Mouse (Mus musculus) CH12.LX (cell line): ENCODE measurements around the gene Ccdc171. TPM values are rescaled to one million over a fixed set of nuclear protein-coding genes. Genes with fewer than 3 reads are reported as not detected.
"Not testable (repeated sequence)": the region's sequence is repeated elsewhere in the genome, so short reads cannot be mapped to it uniquely, and the experiment has no call there.

Experiments
- DNase-seq: peaks from one replicate; pipeline ENCODE4 v3.0.0-alpha.2; 2013; ENCODE audit errors: extremely low read depth
- H3K27ac ChIP-seq: 2 replicates; pipeline ENCODE4 v1.5.1; 2012; ENCODE audit warnings: low read depth, mild to moderate bottlenecking, control low read depth, moderate library complexity; ENCODE audit not compliant: insufficient read depth
- H3K27me3 ChIP-seq: replicated peaks from 2 replicates; pipeline ENCODE3; 2012; ENCODE audit warnings: inconsistent platforms
- H3K36me3 ChIP-seq, 2 experiments: replicated peaks in 1 of 2; 2 replicates each; pipeline versions ENCODE3 to v1.6.1; 2012; ENCODE audit warnings: inconsistent platforms in 1 of 2, low read length in 1 of 2, mild to moderate bottlenecking in 1 of 2, mixed read lengths in 1 of 2, moderate library complexity in 1 of 2; ENCODE audit not compliant: control insufficient read depth in 1 of 2, insufficient read depth in 1 of 2
- H3K4me1 ChIP-seq, 2 experiments: 2 replicates each; pipeline ENCODE4 v1.6.1; 2012; ENCODE audit warnings: inconsistent platforms in 1 of 2, moderate library complexity in 1 of 2; ENCODE audit not compliant: insufficient read depth in 2 of 2, control insufficient read depth in 1 of 2
- H3K4me2 ChIP-seq: 2 replicates; pipeline ENCODE4 v1.6.1; 2012; ENCODE audit warnings: low read depth, mild to moderate bottlenecking, control low read depth; ENCODE audit not compliant: poor library complexity, insufficient read depth, severe bottlenecking
- H3K4me3 ChIP-seq, 3 experiments: fragments of 150-350 bp in 1 of 3; sonication (generic) in 1 of 3; replicated peaks in 1 of 3; 2 replicates each; pipeline versions ENCODE3 to v1.5.1; 2011 to 2012; ENCODE audit warnings: low read depth in 2 of 3, low read length in 2 of 3, mild to moderate bottlenecking in 2 of 3, moderate library complexity in 2 of 3, control low read depth in 1 of 3, improper control_type of control experiment in 1 of 3, inconsistent platforms in 1 of 3, mixed read lengths in 1 of 3; ENCODE audit not compliant: poor library complexity in 1 of 3
- H3K79me2 ChIP-seq: replicated peaks from 2 replicates; pipeline ENCODE4 v1.6.1; 2012; ENCODE audit warnings: mild to moderate bottlenecking, moderate library complexity; ENCODE audit not compliant: control insufficient read depth, poor library complexity, insufficient read depth, severe bottlenecking; ENCODE audit errors: extremely low read depth
- H3K9ac ChIP-seq: 2 replicates; pipeline ENCODE4 v1.6.1; 2012; ENCODE audit warnings: low read depth, mild to moderate bottlenecking, control low read depth, moderate library complexity; ENCODE audit not compliant: insufficient read depth
- H3K9me3 ChIP-seq: replicated peaks from 2 replicates; pipeline ENCODE3; 2012; ENCODE audit warnings: low read length, inconsistent platforms, mixed read lengths
- BHLHE40 ChIP-seq: IDR thresholded peaks from 2 replicates; pipeline ENCODE4 v1.6.1; 2011; ENCODE audit warnings: mild to moderate bottlenecking, low read depth, low read length, improper control_type of control experiment
- CHD1 ChIP-seq: IDR thresholded peaks from 2 replicates; pipeline ENCODE4 v1.6.1; 2012; ENCODE audit warnings: low read depth, low read length, improper control_type of control experiment, inconsistent platforms
- CTCF ChIP-seq, 2 experiments: IDR thresholded peaks in 1 of 2; conservative IDR thresholded peaks in 1 of 2; 2 replicates each; pipeline ENCODE4 v1.5.1; 2011 to 2012; ENCODE audit warnings: low read depth in 2 of 2, low read length in 2 of 2, improper control_type of control experiment in 1 of 2, inconsistent platforms in 1 of 2, mild to moderate bottlenecking in 1 of 2, moderate library complexity in 1 of 2
- ETS1 ChIP-seq: conservative IDR thresholded peaks from 2 replicates; pipeline ENCODE4 v1.6.1; 2012; ENCODE audit warnings: low read depth, mild to moderate bottlenecking, inconsistent platforms, low read length, improper control_type of control experiment, moderate library complexity
- HCFC1 ChIP-seq: IDR thresholded peaks from 2 replicates; pipeline ENCODE4 v1.6.1; 2012; ENCODE audit warnings: low read depth, mild to moderate bottlenecking, inconsistent platforms, low read length, improper control_type of control experiment
- JUN ChIP-seq: IDR thresholded peaks from 2 replicates; pipeline ENCODE4 v1.6.1; 2011; ENCODE audit warnings: low read depth, mild to moderate bottlenecking, low read length, improper control_type of control experiment, moderate library complexity; ENCODE audit not compliant: insufficient read depth
- JUND ChIP-seq: conservative IDR thresholded peaks from 2 replicates; pipeline ENCODE4 v1.6.1; 2011; ENCODE audit warnings: low read depth, low read length, improper control_type of control experiment
- KAT2A ChIP-seq: IDR thresholded peaks from 2 replicates; pipeline ENCODE4 v1.6.1; 2012; ENCODE audit warnings: low read length, improper control_type of control experiment, inconsistent platforms; ENCODE audit not compliant: insufficient replicate concordance
- MXI1 ChIP-seq: IDR thresholded peaks from 2 replicates; pipeline ENCODE4 v1.6.1; 2011; ENCODE audit warnings: mild to moderate bottlenecking, low read depth, low read length, improper control_type of control experiment
- MYC ChIP-seq: IDR thresholded peaks from 2 replicates; pipeline ENCODE4 v1.6.1; 2011; ENCODE audit warnings: low read depth, mild to moderate bottlenecking, improper control_type of control experiment, low read length
- PAX5 ChIP-seq: IDR thresholded peaks from 2 replicates; pipeline ENCODE4 v1.6.1; 2012; ENCODE audit warnings: low read length, inconsistent platforms, mixed read lengths
- POLR2A ChIP-seq: IDR thresholded peaks from 2 replicates; pipeline ENCODE4 v1.6.1; 2011; ENCODE audit warnings: low read depth, mild to moderate bottlenecking, improper control_type of control experiment, low read length
- RAD21 ChIP-seq: IDR thresholded peaks from 2 replicates; pipeline ENCODE4 v1.6.1; 2011; ENCODE audit warnings: low read depth, mild to moderate bottlenecking, low read length, improper control_type of control experiment, moderate library complexity
- SMC3 ChIP-seq: IDR thresholded peaks from 2 replicates; pipeline ENCODE4 v1.6.1; 2011; ENCODE audit warnings: low read depth, low read length, improper control_type of control experiment
- TBP ChIP-seq: conservative IDR thresholded peaks from 2 replicates; pipeline ENCODE4 v1.6.1; 2011; ENCODE audit warnings: low read depth, low read length, improper control_type of control experiment
- dilution Hi-C: fragments of 300-500 bp; cut with MboI; formaldehyde crosslinking; loops from 2 replicates; pipeline ENCODE4 v1.14.3; 2020; ENCODE audit warnings: low sequenced_read_pairs; ENCODE audit not compliant: extremely low pct_unique_long_range_greater_than_20kb, extremely low pct_ligation_motif_present
- in situ Hi-C: fragments of 300-500 bp; cut with MboI; formaldehyde crosslinking; loops from 3 replicates; pipeline ENCODE4 v1.14.3; 2019; ENCODE audit warnings: low sequenced_read_pairs, low pct_ligation_motif_present, low pct_unique_long_range_greater_than_20kb, mixed read lengths
- polyA plus RNA-seq: library from polyadenylated mRNA; unstranded; fragments of >175 nt; gene quantifications from 2 replicates; pipeline ENCODE4 v1.2.1, GENCODE M21; 2012; ENCODE audit warnings: low read depth; ENCODE audit not compliant: insufficient read length
- total RNA-seq, 2 experiments: library from RNA; depleted of rRNA; stranded (reverse); fragments of 300-350 nt in 1 of 2; fragments of >200 nt in 1 of 2; gene quantifications; 2 replicates each; pipeline ENCODE4 v1.2.3; 2012 to 2014

Gene Ccdc171
- total and polyA plus RNA-seq, 3 experiments, result 0.93 to 2.2 (median 1.5) TPM

DNA sequence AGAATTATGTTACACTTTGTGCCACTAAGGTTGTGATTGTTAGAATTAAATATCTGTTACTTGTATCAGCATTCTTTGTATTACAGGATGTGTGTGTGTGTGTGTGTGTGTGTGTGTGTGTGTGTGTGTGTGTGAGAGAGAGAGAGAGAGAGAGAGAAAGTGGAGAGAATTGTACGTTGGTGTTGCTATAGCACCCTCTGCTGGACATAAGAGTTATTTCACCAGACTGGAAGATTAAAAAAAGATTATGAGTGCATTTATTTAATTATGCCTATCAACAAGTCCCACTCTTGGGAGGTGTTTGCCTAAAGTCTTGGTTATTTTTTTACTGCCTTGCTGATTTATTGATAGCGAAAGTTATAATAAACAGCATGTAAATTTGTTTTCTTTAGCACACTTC is 71.1 kb downstream of the Ccdc171 start:
- dilution Hi-C loops, result no loop called here
- DNase-seq, result peak; percentile 27
- TF ChIP-seq SMC3, result no peak
- TF ChIP-seq JUN, result no peak
- no peak for TF ChIP-seq MXI1
- TF ChIP-seq RAD21, result peak; percentile 57
- no peak for TF ChIP-seq HCFC1
- no peak for TF ChIP-seq POLR2A
- no peak for TF ChIP-seq TBP
- TF ChIP-seq CHD1, result no peak
- no peak for TF ChIP-seq BHLHE40
- peak; percentile 15 to 70; a peak in 2 of 4 replicates for TF ChIP-seq CTCF (conservative IDR thresholded peaks at IDR 0.05 in 1 of 2, IDR thresholded peaks at IDR 0.05 in 1 of 2; ENCODE audit: low read depth in 2 of 2, low read length in 2 of 2)
- TF ChIP-seq PAX5, result no peak
- no peak for TF ChIP-seq MYC
- no peak for TF ChIP-seq JUND
- no peak for TF ChIP-seq KAT2A

DNA sequence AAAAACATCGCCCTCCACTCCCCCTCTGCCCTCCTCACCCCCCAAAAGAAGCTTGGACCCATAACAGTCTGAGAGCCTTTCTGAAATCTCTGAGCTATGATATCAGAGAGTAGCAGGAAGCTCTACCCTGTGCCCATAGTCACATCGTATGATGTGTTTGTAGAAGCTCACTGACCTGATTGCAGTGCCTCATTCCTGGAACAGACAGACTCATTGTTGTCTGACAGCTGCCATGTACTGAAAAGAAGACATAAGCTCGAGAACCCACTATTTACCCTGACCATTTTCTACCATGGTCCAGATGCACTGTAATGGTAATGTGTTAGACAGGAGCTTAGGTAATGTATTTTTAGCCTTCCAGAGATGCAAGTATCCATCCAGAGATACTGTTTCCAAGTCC is 85.8 kb downstream of the Ccdc171 start:
- H3K9ac ChIP-seq, result no peak overlapping the region
- in situ Hi-C loops, result no loop called here

More for the DNA sequence above, 71.1 kb downstream of the Ccdc171 start:
- no peak overlapping the region for H3K9ac ChIP-seq
- H3K9me3 ChIP-seq, result no peaks in the 10 kb centered on the region
- H3K36me3 ChIP-seq, result no peaks in the 10 kb centered on the region
- H3K4me3 ChIP-seq, result no peak overlapping the region
- in situ Hi-C loops, result no loop called here
- no peaks in the 10 kb centered on the region for H3K79me2 ChIP-seq
- H3K27ac ChIP-seq, result no peak overlapping the region
- no peaks in the 10 kb centered on the region for H3K27me3 ChIP-seq
- no peak overlapping the region for H3K4me2 ChIP-seq
- H3K4me1 ChIP-seq, result no peaks in the 10 kb centered on the region

DNA sequence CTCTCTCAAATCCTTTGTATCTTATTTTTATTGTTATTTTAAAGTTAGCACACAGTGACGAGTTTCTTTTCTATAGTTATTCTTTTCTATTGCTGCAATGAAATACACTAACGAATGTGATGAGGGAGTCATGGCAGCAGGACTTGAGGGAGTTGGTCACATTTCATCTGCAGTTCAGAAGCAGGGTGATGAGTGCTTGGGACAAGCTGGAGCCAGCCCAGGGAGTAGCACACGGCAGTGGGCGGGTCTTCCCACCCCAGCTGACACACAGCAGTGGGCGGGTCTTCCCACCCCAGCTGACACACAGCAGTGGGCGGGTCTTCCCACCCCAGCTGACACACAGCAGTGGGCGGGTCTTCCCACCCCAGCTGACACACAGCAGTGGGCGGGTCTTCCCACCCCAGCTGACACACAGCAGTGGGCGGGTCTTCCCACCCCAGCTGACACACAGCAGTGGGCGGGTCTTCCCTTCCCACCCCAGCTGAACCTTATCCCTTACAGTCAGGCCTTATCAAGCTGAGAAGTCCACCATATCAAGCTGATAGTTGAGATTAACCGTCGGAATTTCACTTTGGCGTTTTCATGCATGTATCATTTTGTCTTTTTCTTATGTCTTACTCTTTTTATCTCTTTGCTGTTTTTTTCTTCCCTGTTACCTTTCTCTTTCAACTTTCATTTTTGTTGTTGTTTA is 97.8 kb downstream of the Ccdc171 start:
- 0 out of 2 replicates have a peak, but pooled peaks have one; percentile 13 for TF ChIP-seq ETS1
- DNase-seq, result peak; percentile 14
- dilution Hi-C loops, H3K27me3 ChIP-seq, H3K79me2 ChIP-seq, H3K27ac ChIP-seq, in situ Hi-C loops, H3K4me3 ChIP-seq, H3K9me3 ChIP-seq, H3K36me3 ChIP-seq, H3K9ac ChIP-seq, H3K4me1 ChIP-seq: not testable (repeated sequence)
- H3K4me2 ChIP-seq, result peak overlapping the region; percentile 13; the same call in 1 of the 2 replicates

More for the DNA sequence above, 85.8 kb downstream of the Ccdc171 start:
- Histone ChIP-seq H3K4me2 (no peak overlapping the region), H3K36me3 (no peaks in the 10 kb centered on the region), H3K4me1 (no peaks in the 10 kb centered on the region), H3K9me3 (no peaks in the 10 kb centered on the region), H3K4me3 (no peak overlapping the region), H3K27me3 (no peaks in the 10 kb centered on the region), H3K27ac (no peak overlapping the region), H3K79me2 (no peaks in the 10 kb centered on the region)
- no peak for DNase-seq
- TF ChIP-seq PAX5 (no peak), CHD1 (no peak), MYC (no peak)
- dilution Hi-C loops, result no loop called here
